Mouse (Mus musculus) thymus, postnatal 14 days (tissue): ENCODE results near the gene Ptch1.

Experiments
- DNase-seq: peaks from one replicate; pipeline ENCODE4 v3.0.0; 2021

Ptch1 gene

DNA sequence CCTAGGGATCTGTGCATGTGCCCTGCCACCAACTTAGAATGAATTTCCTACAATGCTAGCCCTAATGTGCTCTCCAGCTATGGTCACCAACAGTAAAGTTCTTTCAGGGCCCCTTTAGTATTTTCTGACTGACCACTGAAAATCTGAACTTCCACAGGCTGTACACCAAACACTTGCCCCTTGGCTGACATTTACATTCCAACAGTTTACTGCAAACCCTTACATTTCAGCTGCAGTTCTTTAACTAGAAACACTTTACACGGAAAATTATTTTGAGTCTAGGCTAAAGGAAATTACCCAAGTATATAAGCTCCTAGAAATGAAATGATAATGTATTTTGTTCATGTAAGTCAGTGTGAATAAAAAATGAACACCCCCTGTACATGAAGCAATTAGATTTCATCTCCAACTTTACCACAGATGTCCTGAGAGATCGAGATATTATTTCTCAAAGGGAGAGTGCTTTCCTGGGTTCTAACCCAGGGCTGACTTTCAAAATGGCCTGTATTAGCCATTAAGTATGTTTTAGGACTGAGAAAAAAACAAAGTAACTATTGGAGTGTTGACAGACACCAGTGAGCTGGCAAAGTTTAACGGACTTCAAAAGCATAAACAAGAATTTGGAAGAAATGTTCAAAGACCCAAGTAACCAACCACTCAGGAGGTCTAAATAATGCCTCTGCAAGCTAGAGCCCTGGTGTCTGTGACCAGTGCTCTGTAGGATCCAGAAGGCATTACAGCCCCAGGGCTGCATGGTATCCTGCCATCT lies 43.6 kb downstream of the Ptch1 start:
- no peak for DNase-seq

DNA sequence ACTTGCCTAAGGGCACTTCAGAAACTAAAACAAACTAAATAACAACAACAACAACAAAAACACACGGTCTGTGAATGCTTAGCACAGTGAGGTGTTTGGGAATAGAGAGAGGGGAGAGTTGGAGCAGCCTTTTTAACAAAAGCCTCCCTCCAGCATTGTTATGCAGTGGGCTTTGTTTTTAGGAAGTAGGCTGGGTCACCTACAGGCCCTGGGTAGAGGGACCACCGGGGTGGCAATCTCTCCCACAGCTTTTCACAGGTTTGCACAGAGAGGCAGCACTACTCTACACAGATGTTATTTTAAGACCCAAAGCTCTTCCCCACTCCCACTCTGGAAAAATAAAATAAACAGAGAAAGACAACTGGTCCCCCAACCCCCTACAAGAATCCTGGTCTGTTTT lies 44.5 kb downstream of the Ptch1 start:
- peak; percentile 30 for DNase-seq

DNA sequence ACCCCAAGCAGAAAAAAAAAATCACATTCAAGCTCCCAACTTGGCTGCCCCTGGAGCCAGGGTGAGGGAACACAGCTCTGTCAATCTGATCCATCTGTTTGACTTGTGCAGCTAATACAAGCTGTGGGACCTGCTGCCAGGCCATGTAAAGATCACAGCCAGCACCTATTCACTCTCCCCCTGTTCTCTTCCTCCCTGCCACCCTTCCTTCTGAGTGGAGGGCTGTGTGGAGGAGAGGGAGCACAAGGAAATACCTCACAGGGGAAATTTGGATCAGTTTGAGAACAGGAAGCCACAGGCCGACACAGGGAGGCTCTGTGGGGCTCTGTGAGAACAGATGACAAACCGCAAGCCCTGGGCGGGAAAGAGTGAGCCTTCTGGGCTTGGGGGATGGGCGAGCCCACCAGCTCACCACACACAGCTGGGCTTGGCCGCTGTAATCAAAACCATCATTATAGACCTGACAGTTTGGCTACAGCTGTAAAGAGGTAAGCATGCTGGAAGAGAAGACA lies 45.2 kb downstream of the Ptch1 start:
- peak; percentile 93 for DNase-seq

DNA sequence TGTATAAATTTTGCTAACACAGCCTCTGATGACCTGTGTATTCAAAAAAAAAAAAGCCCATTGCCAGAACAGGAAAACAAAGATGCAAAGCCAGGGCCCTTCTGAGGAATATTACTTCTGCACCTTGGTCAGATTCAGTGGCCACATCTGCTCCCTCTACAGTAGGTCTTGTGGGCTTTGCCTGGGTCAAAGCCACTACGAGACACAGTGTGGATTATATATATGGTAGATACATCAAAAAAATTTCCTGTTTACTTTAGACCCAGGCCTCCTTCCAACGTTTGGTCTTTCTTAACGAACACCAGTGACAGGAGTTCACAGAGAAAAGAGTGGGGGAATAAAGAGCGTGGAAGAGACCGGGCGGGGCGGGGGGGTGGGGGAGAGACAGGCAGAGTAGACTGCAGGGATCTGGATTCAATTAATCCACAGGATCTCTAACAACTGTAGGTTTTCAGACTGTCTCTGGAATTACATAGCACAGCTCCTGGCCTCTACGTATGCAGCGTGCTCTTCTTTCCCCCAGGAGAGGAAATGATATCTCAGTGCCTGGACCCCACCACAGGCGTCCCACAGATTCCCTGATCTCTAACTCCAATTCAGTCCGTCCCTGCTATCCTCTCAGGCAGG lies 47.7 kb downstream of the Ptch1 start:
- DNase-seq = no peak

DNA sequence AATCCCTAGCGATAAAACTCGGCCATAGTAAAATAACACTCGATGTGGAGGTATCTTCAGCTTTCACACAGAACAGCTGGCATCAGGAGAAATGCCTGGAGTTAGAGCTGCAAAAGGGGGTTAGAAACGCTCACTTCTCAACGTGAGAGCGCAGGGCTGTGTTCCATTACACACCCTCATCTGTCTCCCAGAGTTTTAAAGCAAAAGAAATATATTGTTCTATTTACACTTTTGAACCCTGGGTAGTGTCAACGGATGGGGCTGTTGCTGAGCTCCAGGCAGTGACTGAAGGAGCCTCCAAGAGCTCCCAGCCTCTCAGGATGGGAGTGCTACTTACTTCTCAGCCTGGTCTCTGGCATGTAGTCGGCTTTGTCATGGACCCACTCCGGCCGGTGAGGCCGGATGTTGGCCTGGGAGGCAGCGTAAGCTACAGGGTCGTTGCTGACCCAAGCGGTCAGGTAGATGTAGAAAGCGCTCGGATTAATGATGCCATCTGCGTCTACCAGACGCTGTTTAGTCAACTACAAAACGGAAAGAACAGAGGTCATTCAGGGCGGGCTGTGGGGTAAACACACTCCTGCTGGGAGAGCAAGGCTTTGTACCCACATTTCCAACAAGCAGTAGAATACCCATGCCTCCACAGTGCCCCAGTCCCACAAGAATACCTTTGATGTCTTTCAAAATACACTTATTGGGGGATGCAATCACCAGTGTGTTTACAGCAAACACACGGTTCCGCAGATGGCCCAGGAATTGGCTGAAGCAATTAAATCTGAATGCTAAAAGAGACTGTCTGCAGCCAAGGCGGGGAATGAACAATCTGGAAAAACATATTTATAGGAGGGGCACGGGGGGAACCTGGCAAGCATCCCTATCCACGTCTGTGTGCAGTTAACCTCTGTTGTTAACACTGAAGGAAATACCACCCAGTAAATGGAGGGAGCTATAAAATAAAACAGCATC lies 48.5 kb downstream of the Ptch1 start:
- no peak for DNase-seq

DNA sequence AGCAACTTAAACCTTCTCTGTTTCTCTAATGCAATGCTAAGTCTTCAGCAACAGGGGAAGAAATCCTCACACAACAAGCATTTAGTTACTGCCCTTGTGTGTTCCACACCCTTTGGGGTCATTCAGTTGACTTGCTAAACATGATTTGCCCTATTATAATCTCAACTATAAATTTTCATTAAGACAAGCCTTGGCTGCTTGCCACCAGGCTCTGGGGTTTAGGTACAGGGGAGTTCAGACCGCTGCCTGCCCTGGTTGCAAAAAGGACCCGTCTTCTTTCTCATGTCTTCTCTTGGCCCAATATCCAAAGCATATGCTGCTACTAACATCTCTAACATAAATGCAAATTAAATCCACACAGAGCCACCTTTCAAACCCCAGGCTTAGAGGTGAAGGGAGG lies 49.3 kb downstream of the Ptch1 start:
- no peak for DNase-seq

DNA sequence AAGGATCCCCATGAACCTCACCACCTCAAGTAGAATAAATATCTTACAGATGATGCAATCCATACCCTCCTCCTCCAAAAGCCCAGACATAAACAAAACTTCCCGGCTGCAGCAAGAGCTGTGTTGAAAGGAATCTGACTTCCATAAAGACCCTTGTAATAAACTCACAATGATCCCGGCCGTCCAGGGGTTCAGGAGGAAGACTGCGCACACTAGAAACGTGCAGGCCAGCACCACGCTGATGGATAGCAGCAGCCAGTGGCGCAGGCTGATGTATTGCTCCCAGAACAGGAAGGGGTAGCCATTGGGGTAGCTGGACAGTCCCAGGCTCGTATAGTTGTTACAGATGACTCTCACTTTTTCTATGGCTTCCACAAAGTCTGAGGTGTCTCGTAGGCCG lies 50.6 kb downstream of the Ptch1 start:
- DNase-seq = no peak

DNA sequence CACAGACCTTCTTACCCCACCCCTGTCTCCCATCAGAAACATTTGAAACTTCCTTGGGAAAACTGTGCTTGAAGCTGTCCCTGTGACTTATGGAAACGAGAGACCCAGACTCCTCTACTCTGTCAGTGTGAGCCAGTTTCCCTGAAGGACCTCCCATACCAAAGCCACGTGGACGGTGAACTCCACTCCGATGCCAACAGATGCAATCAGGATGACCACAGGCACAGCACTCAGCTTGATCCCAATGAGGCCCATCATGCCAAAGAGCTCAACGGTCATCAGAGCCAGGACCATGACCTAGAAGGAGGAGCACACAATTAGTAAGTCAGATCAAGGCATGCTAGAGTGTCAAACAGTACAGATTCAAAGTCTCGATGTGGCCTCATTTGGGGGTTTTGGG lies 53.3 kb downstream of the Ptch1 start:
- DNase-seq = no peak

DNA sequence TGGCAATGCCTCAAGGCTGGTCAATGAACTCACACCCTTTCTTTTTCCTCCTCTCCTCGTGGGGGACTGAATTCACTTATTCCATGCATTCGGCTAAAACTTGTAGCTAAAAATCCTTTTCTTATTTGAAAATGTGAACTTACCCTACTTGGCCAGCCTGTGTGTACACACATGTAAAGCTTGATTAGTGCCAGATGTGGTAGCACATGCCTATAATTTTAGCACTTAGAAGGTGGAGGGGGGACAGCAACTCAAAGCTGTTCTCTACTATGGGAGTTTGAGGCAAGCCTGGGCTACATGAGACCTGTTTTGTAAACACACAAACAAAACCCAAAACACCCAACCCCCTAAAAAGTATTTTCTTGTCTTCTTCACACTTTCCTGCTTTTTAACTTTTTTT lies 56.9 kb downstream of the Ptch1 start:
- DNase-seq = no peak

DNA sequence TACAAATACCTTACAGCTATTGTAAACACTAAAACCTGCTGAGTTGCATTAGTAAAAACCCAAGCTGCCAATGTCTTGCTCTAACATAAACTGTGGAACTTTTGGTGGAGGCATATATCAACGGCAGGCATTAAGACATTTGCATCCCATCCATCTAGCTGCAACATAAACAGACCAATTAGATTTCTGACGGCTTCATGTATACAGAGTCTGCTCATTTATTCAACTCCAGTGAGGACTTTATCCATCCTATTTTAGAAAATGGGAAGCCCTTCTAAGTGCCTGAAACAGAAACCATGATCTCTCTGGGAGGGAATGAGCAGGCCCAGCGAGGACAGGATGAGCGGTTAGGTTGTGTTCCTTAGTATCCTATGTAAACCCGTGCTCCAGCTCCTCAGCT lies 57.9 kb downstream of the Ptch1 start:
- DNase-seq = no peak

DNA sequence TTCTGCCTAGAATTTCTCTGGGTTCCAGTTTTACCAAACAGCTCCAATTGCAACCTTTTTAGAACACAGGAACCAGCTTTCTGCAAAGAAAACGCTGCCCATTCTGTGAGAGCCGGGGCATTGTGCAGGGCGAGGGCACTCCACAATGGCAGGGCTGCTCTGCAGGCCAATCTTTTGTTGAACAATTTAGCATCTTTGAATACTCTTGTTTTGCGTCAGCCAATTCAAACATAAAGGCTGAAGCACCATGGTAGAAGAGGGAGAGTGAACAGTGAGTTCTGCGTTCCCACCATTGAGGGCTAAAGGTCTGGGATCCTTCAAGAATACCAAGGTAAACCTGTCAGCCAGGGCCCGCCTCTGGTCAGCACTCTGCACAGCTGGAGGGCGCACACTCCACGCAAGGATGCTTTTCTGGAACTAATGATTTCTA lies 58.5 kb downstream of the Ptch1 start:
- no peak for DNase-seq

DNA sequence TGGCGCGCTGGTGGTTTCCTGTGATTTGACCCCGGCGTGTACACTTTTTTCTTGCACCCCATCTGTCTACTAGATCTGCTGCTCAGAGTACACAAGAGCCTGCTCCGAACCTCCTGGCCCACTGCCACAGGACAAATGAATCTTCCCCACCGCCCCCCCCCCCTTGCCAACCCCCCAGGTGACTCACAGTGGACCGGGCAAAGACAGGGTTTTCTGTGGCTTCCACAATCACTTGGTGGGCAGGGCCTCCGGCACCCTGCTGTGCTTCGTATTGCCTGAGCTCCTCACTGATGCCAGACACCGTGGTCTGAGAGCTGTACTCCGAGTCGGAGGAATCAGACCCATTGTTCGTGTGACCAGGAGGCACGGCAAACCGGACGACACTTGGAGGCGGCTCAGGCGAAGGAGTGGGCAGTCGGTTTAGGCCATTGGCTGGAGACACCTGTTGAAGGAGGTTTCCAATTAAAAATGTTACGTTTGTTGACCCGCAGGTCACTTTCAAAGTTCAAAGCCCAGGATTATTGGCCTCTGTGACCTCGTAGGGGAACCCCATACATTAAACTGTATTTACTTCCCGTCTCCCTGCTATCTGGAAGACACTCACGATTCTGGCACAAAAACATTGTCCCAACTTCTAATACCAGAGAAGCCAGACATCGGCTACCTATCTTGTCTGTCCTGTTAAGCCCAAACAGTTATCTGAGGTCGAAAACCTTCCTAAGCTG lies 59.9 kb downstream of the Ptch1 start:
- DNase-seq = no peak

DNA sequence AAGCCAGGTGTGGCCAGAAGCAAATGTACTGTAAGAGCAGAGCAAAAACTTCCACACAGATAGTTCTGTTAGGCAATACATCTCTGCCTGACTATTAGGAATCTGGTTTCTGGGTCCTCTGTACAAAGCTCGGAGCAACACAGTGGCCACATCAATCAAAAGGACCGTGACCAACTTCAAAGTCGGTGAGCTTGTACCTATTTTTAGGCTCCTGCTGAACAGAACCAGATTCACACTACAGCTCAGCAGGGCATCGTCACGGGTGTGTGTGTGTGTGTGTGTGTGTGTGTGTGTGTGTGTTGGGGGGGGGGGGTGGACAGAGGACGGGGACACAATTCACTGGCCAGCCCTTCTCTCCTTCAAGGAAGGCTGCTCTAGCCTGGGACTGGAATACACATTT lies 61.0 kb downstream of the Ptch1 start:
- DNase-seq = no peak

DNA sequence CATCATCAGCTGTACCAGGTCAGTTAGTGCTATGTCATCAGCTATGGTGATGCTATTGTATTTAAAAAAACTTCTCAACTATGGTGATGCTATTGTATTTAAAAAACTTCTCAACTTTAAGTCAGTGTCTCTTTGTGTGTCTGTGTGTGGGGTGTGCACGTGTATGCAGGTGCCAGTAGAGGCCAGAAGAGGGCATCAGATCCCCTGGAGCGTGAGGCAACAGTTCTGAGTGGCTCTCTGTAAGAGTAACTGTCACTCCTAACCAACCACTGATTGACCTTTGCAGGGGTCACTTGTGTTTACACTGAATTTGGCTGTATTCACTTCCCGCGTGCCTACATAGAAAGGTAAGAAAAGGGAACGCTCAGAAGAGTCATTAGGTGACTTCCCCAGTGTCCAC lies 65.6 kb downstream of the Ptch1 start:
- no peak for DNase-seq

DNA sequence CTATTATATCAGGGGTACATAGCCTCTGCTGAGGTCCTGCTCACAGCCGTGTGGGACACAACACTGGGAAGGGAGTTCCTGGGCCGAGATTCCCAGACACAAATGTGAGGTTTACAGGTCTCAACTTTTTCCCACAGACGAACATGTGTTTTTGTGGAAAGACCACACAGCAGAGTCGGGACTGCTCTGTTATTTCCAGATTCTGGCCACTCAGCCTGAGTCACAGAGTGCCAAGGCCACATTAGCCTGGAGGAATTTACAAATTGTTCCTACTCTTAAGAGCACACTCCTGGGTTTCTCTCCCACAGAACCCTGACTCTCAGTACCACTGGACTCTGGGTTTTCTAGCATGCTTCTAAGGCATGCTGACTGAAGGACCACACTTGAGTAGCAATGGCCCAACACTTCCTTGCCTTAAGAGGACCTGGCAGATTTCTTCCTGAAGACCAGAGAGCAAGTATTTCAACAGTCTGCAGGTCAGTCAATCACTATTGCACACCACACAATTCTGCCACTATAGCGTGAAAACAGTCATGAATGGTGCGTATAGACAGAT lies 66.3 kb downstream of the Ptch1 start:
- no peak for DNase-seq

DNA sequence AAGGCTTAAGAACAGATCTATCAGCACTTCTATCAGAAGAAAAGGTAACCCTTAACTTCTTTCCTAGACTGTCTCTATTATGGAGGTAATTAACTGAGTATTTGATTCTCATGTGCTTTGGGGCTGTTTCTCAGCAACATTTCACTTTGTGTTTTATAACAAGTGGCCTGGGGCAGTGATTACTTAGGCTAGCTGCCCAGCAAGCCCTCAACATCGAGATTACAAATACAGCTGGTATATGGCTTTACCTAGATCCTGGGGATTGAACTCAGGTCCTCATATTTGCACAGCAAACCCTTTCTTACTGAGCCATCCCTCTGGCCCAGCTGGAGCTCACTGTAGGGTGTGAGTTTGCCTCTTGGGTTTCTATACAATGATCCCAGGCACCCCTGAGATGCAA lies 67.0 kb downstream of the Ptch1 start:
- no peak for DNase-seq

DNA sequence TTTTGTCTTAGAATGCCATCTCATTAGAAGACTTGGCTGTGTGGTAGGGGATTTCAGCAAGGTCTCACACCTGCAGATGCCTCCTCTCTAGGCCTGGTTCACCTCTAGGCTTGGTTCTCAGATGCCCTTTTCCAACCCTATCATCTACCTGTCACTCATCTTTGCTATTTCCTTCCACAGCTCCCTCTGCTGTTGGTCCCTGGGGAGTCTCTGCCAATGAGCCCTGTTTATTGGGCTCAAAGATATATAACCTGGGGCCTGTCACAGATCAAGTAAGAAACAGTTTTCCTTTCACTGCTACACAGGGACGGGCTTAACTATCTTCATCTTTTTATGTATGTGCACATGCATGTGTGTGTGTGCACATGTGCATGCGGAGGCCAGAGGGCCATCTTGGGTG lies 71.0 kb downstream of the Ptch1 start:
- DNase-seq = peak; percentile 61

DNA sequence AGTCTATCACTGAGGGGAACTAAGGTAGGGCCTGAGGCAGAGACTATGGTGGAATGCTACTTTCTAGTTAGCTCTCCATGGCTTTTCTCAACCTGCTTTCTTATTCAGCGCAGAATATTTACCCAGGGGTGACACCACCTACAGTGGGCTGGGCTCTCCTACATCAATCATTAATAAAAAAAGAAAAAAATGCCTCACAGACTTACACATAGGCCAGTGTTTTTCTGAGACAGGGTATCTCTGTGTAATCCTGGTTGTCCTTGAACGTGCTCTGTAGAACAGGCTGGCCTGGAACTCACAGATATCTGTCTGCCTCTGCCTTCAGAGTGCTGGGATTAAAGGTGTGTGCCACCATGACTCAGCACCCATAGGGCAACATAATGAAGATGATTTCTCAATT lies 73.9 kb downstream of the Ptch1 start:
- no peak for DNase-seq

DNA sequence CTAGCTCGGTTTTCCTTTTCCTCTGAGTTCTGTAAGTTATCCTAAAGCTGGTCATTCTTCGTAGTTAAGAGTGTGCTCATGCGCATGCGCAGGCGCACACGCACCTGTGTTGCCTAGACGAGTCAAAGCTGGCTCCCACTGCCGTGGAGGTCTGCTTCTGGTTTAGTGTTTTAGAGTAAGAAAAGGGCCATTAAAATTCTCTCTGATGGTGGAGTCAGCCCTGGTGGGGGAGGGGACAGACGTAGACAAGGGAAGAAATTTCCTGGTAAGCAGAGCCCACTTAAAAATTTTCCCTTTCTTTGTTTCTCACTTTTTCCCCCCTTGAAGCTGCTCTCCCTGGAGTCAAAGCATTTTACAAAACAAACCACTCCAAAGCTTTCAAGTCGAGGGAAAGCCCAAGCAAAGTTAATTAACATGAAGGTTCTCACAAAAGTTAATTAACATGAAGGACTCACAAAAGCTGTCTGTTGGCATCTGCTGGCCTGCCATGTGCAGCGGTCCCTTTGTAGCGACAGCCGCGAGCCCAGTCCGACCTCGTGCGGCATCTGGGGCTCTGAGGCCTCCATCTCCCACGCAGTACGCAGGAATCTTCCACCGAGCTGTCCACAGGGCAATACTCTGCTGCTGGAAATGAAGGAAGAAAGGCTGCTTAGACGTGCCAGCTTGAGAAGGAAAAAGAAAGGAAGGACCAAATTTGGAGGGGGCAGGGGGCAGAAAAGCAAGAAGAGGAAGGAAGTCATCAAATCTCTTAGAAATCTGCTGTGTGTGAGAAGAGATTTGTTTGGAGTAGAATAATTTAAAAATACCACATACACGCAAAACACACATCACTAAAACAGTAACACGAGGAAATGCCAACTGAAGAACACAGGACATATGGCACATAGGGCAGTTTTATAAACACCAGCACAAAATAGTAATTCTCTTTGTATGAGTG lies 76.5 kb downstream of the Ptch1 start, which contains the start of gene Fancc:
Gene Fancc, minus strand, starts transcription at position 633 of the 937 bp plus-strand sequence.
- DNase-seq = peak; percentile 22

DNA sequence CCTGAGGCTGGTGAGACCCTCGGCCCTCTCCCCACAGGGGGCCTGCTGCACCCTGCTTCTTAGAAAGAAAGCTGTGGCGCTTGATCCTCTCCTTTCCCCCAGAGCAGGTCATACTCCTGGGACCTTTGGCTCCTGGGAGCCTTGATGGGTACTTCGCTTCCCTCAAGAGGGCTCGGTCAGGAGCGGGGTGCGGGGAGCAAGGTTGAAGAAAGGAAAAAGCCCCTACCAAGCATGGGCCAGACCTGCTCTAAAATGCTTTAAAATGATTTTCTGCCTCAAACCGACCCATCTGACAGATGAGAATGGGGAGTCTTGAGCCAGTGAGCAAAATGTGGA lies 85.7 kb downstream of the Ptch1 start:
- no peak for DNase-seq
